Mouse (Mus musculus) c-Kit-positive CD71-positive TER-119-positive erythroid progenitor cells, embryonic 14.5 days (primary cell): ENCODE measurements around the gene Dapk1.
"Not testable (repeated sequence)": the region's sequence is repeated elsewhere in the genome, so short reads cannot be mapped to it uniquely, and the experiment has no call there.

Source experiments
- DNase-seq: peaks from one replicate; pipeline ENCODE4 v3.0.0-alpha.2; 2013; ENCODE audit warnings: low spot score

The Dapk1 gene

GRCm38 (mm10) chr13:60601436-60602415 is at the start of gene Dapk1:
TSS of gene Dapk1 (plus strand) at chr13:60601947.
- peak; percentile 61 for DNase-seq

- DNase-seq = no peak
Measured at GRCm38 (mm10) chr13:60553326-60553725, 48.4 kb upstream of the Dapk1 start.

GRCm38 (mm10) chr13:60556476-60556875 is 45.3 kb upstream of the Dapk1 start:
- DNase-seq = no peak

- no peak for DNase-seq
Measured at GRCm38 (mm10) chr13:60556911-60557310, 44.8 kb upstream of the Dapk1 start.

DNA sequence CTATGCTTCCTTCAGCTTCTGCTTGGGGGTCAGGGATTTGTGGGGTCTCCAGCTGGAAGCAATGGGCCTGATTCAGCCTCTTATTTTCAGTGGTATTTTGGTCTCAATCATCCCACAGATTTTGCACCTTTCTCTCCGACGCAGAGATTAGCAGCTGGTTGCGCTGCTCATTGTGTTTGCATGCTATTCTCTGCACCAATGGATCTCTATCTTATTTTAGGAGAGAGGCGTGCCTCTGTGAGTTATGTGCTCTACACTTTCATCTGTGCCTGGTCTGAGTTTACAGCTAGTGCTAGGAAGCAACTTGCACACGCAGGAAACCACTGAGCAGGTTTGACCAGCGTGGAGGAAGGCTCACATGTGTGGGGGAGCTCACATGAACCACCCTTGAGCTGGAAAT is 37.4 kb upstream of the Dapk1 start:
- DNase-seq = no peak

DNA sequence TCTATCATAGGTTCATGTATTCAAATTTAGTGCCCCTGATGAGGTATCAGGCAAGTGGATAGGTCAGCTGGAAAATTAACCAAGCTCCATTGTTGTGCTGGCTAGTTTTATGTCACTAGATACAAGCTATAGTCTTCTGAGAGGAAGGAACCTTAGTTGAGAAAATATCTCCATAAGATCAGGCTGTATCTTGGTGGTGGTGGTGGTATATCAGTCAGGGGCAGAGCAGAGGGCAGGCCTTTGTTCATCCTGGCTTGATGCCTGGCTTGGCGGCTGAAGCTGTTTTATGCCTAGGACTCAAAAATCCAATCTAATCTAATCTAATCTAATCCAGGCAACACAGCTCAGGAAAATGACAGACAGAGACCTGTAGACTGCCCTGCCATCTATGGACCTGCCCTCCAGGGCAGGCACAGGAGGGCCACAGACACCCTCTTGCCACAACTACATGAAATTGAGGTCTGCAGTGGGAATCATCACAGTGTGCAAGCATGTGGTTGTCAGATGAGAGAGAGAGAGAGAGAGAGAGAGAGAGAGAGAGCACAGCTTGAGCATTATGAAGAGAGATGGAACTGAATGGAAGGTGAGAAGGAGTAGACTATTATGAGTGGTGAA is 32.7 kb upstream of the Dapk1 start:
- DNase-seq = no peak

DNA sequence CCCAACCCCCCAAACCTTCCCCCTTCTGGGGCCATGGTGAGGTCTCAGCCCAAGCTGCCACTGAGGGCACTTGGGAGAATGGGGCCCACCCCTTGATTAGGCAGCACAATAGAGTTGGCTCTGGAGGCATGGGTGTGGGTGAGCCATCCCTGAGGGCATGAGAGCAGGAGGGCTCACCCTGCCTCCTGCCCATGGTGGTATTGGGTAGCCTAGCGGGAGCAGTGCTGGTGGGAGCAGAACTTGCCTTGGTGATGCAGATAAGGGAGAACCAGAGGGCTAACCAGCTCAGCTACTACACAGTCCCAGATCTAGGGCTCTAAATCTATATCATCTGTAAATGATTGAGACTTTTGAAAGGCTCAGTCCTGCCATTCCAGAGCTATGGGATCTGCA is 32.2 kb upstream of the Dapk1 start:
- no peak for DNase-seq

DNA sequence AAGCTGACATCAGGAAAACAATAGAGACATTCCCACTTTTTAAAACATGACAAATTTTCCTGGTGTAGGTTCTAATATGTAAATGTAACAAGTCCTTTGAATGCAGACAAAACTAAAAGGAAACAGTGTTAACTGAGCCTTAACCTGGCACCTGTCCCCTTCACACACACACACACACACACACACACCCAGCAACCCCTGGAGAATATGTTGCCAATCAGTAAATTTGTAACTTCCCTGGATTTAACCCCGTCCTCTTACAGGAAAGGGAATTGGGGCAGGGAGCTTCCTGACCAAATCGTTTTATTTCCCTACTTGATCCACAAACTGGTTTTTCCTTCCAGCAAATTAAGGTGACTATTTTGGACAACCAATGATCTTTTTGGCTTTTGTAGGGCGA is 28.2 kb upstream of the Dapk1 start:
- no peak for DNase-seq

DNA sequence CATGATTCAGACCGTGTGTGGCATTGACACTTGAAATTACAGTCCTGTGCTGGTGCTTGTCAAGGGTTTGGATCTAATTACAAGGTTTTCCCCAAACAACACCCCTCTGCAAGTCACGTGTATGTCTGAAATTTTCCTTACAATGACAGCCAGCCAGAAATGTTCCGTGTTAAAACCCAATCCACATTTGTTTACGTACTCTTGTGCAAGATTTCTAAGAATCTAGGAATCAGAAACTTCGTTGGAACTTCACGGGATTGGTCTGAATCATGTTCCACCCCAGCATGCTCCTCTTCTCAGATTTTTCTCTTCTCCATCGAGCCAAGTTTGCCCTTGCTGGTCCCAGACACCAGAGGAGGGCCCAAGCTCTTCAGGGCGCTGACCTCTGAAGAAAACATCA is 27.8 kb upstream of the Dapk1 start:
- no peak for DNase-seq

- DNase-seq = no peak
Measured at GRCm38 (mm10) chr13:60578541-60578940, 23.2 kb upstream of the Dapk1 start.

DNA sequence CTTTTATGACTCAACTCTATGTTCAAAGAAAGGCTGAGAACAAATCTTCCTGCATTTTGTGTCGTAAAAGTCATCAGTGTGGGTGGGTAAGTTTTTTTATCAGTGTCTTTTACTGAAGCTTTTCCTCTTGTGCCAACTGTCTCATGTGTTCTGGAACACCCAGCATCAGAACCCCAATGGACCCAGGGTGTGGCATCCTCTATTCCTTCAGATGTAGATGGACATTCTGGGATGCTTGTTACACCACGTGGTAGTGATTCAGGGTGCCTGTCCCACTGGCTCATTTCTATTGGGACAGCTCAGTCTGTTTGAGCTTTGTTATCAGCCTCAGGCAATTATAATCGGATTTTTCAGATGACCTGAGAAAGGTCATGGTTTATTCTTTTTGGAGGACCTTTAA is 6.9 kb upstream of the Dapk1 start:
- no peak for DNase-seq

DNA sequence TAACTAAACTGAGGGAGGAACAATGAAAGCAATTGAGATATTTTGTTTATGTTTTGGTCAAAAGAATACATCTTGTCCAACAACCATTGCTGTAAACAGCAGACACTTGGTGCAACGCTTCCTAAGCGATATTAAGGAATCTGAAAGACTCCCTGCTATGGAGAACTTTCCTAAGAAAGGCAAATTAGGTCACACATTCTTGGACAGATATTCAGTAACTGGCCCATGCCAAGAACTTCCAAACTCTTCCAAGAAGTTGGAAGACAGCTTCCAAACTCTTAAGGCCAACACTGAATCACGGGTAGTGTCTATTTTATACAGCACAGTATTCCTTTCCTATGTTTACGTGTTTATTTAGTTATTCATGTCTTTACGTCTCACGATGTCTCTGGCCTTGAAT is 6.2 kb upstream of the Dapk1 start:
- DNase-seq = no peak

DNA sequence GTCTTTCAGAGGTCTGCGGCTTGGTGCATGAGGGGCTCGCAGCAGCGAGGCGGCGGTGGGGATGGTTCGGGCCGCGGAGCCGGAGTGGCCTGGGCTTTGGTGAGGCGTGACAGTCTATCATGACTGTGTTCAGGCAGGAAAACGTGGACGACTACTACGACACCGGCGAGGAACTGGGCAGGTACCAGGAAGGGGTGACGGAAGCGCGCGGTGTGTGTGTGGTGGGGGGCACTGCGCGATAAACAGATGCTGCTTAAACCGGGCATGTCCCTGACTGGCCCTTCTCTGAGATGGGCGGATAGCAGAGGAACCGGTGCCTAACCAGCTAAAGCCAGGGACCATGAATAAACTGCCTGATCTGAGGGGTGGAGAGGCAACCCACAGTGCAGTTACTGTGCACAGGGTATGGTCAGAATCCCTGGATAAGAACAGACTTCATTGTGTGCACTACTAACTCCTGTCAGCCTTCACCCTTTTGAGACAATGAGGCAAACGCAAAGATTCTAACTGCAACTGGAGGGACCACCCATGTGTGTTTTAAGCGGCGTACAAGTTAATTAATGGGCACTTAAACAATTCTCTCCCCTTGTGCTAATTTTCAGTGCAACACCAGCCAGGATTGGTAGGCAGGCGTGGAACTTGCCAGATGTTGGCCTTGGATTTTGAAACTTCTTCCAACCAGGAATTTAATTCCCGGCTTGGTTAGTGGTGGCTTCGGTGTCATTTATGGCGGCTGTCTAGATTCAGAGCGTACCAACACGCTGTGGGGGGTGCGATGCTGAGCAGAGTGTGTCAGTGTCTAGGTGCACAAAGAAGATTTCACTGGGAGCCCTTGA is 887 bp downstream of the Dapk1 start:
- DNase-seq = no peak

DNA sequence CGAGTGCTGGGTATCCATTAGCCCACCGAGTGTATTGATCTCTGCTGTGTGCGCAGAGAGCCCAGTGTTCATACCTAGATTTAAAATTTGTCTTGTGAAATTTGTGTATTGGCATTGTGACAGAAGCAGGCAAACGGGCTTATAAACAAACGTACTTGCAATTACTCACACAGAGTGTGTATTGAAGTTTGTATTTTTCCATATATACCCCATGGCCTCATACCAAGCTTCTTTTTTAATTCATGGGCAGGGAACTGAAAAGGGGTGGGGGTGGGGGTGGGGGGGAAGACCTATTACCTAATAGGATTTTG is 1.5 kb downstream of the Dapk1 start:
- no peak for DNase-seq

DNA sequence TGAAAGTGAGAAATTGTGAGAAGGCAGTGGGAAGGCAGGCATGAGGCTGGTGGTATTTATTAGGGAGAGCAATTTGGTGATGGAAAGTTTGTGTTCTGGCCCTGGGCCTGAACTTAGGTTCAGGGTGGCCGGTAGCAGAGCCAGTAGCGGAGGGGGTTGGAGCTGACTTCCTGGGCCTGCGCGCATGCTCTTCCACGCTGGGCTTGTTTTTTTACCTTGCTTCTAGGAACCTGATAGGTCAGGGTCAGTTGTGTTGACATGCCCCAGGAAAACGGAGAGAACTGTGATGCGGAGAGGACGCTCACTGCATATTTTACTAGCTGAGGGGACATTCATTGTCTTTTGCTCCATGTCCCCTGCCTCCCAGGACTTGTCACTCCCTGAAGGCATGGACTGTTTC is 5.7 kb downstream of the Dapk1 start:
- no peak for DNase-seq

- DNase-seq = no peak
Measured at GRCm38 (mm10) chr13:60608411-60609046, 6.8 kb downstream of the Dapk1 start.

DNA sequence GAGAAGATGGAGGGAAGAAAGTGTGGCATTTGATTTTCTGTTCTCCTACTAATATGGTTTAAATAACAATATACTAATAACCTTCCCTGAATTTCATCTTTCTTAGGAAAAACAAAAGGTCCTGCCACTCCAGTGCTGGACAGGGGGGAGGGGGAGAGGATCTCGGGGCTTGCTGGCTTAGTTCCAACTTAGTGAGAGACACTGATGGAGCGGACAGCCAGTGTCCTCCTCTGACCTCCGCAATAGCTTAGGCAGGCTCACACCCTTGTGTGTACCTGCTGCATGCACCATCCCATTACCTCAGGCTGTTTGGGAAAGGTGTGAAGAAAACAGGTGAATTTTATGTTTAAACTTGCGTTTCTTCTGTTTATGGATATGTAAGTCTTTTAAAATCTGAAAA is 7.5 kb downstream of the Dapk1 start:
- no peak for DNase-seq

DNA sequence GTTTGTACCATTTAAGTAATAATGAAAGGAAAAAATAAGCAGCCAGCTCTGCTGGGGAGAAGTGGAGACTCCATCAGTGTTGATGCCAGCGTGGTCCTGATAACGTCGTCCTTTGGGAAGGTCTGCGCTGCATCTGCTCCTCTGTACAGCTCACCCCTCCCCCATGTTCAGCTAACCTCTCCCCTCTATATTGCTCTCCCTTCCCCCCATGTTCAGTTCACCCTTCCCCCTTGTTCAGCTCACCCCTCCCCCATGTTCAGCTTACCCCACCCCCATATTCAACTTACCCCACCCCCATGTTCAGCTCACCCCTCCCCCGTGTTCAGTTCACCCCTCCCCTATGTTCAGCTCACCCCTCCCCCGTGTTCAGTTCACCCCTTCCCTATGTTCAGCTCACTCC is 8.8 kb downstream of the Dapk1 start:
- no peak for DNase-seq

DNA sequence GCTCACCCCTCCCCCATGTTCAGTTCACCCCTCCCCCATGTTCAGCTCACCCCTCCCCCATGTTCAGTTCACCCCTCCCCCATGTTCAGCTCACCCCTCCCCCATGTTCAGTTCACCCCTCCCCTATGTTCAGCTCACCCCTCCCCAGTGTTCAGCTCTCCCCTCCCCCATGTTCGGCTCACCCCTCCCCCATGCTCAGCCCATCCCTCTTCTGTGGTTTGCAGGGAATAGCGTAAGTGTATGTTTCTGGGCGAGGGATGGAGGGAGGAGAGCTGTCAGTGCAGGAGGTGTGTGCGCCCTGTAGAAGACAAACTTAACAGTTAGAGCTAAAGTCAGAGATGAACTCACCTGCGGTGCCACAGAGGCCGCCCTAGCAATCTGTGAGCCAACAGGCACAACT is 9.2 kb downstream of the Dapk1 start:
- DNase-seq = not testable (repeated sequence)

GRCm38 (mm10) chr13:60612160-60612559 is 10.4 kb downstream of the Dapk1 start:
- DNase-seq = no peak

DNA sequence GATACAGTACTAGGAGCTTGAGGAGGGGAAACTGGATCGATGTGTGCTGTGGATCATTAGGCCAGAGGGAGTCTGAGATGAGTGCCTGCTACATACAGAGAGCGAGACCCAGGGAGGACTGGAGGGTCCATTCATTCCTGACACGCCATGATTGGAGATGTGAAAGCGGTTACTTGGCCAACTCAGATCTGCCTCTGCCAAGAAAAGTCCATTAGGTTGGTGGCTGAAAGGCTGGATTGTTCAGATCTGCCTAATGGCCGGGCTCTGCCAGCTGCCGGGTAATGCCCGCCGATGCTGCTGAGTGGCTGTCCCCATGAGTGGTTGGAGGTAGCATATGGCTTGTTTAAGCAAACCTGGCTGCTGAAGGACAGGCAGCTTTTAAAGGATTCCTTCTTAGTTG is 12.4 kb downstream of the Dapk1 start:
- DNase-seq = no peak

GRCm38 (mm10) chr13:60615057-60615650 is 13.4 kb downstream of the Dapk1 start:
- no peak for DNase-seq
